Mouse (Mus musculus) stomach, embryonic 15.5 days (tissue): ENCODE measurements at regions not wholly inside any gene's neighbourhood (a gene's known extent, or its start where the extent isn't known, plus 50 kb on each side); places are given as distances from the start of the nearest gene placed in this dataset.

Source experiments
- ATAC-seq: fragments of 200-750 bp; cut with Nextera tagmentation; 2 replicates; pipeline ENCODE4 v1.8.0; 2017; ENCODE audit warnings: low read depth, moderate number of reproducible peaks, moderate TSS enrichment; ENCODE audit not compliant: insufficient read depth, low FRiP score
- H3K27ac ChIP-seq: fragments of 300-500 bp; sonication (generic); 2 replicates; pipeline ENCODE4 v1.5.1; 2015; ENCODE audit warnings: mild to moderate bottlenecking, inconsistent platforms
- H3K27me3 ChIP-seq: fragments of 300-500 bp; sonication (generic); replicated peaks from 2 replicates; pipeline ENCODE4 v1.6.1; 2015; ENCODE audit warnings: inconsistent platforms
- H3K36me3 ChIP-seq: fragments of 300-500 bp; sonication (generic); 2 replicates; pipeline ENCODE4 v1.6.1; 2015; ENCODE audit warnings: inconsistent platforms
- H3K4me1 ChIP-seq: fragments of 300-500 bp; sonication (generic); 2 replicates; pipeline ENCODE4 v1.6.1; 2015; ENCODE audit warnings: inconsistent platforms
- H3K4me2 ChIP-seq: fragments of 300-500 bp; sonication (generic); 2 replicates; pipeline ENCODE4 v1.6.1; 2015; ENCODE audit warnings: mild to moderate bottlenecking, inconsistent platforms
- H3K4me3 ChIP-seq: fragments of 300-500 bp; sonication (generic); replicated peaks from 2 replicates; pipeline ENCODE4 v1.5.1; 2015; ENCODE audit warnings: inconsistent platforms
- H3K9ac ChIP-seq: fragments of 300-500 bp; sonication (generic); 2 replicates; pipeline ENCODE4 v1.6.1; 2015; ENCODE audit warnings: inconsistent platforms
- H3K9me3 ChIP-seq: fragments of 300-500 bp; sonication (generic); 2 replicates; pipeline ENCODE4 v1.6.1; 2016; ENCODE audit warnings: inconsistent platforms
- WGBS: fragments of 180-500 bp; shearing (Covaris S2); methylation state at CpG from one replicate; pipeline ENCODE4 v1.1.7; 2015; 5-methylcytosine and 5-hydroxymethylcytosine counted together

GRCm38 (mm10) chr4:89383548-89383947, 72.7 kb upstream of the Cdkn2b start:
- Histone ChIP-seq H3K27ac (no peak overlapping the region), H3K4me1 (0 out of 2 replicates have a peak, but pooled peaks cover 4% of the 10 kb centered on the region), H3K36me3 (no peaks in the 10 kb centered on the region), H3K9ac (no peak overlapping the region), H3K27me3 (no peaks in the 10 kb centered on the region), H3K9me3 (no peaks in the 10 kb centered on the region), H3K4me3 (no peak overlapping the region), H3K4me2 (no peak overlapping the region)
- no peak for ATAC-seq
- 88% methylated on average over 3 of the region's 3 CpGs for WGBS

- no peak for ATAC-seq
- WGBS: 60% methylated on average over 4 of the region's 4 CpGs
These were observed 71.7 kb upstream of the Cdkn2b start for GRCm38 (mm10) chr4:89382434-89382976.

GRCm38 (mm10) chr4:89381763-89382162, 70.9 kb upstream of the Cdkn2b start:
- no peak overlapping the region for H3K27ac ChIP-seq
- no peaks in the 10 kb centered on the region for H3K27me3 ChIP-seq
- no peaks in the 10 kb centered on the region for H3K36me3 ChIP-seq
- ATAC-seq: no peak
- no peaks in the 10 kb centered on the region for H3K9me3 ChIP-seq
- H3K4me2 ChIP-seq: no peak overlapping the region
- no peak overlapping the region for H3K9ac ChIP-seq
- 88% methylated on average over 2 of the region's 2 CpGs for WGBS
- no peak overlapping the region for H3K4me3 ChIP-seq
- H3K4me1 ChIP-seq: no peaks in the 10 kb centered on the region

More at GRCm38 (mm10) chr4:89382434-89382976, 71.7 kb upstream of the Cdkn2b start:
- H3K9ac ChIP-seq: no peak overlapping the region
- 0 out of 2 replicates have a peak, but pooled peaks cover 4% of the 10 kb centered on the region for H3K4me1 ChIP-seq
- no peaks in the 10 kb centered on the region for H3K9me3 ChIP-seq
- no peaks in the 10 kb centered on the region for H3K36me3 ChIP-seq
- H3K4me2 ChIP-seq: no peak overlapping the region
- H3K27ac ChIP-seq: no peak overlapping the region
- no peak overlapping the region for H3K4me3 ChIP-seq
- H3K27me3 ChIP-seq: no peaks in the 10 kb centered on the region

- WGBS: 85% methylated on average over 5 of the region's 5 CpGs
- no peak overlapping the region for H3K4me2 ChIP-seq
- no peak overlapping the region for H3K27ac ChIP-seq
- ATAC-seq: no peak
- H3K9ac ChIP-seq: no peak overlapping the region
- H3K4me1 ChIP-seq: no peaks in the 10 kb centered on the region
- no peaks in the 10 kb centered on the region for H3K36me3 ChIP-seq
- H3K9me3 ChIP-seq: no peaks in the 10 kb centered on the region
- H3K4me3 ChIP-seq: no peak overlapping the region
- H3K27me3 ChIP-seq: no peaks in the 10 kb centered on the region
These were observed 70.2 kb upstream of the Cdkn2b start for GRCm38 (mm10) chr4:89381077-89381476.

- ATAC-seq: no peak
- Histone ChIP-seq H3K27ac (no peak overlapping the region), H3K4me3 (no peak overlapping the region), H3K36me3 (no peaks in the 10 kb centered on the region), H3K9me3 (no peaks in the 10 kb centered on the region), H3K27me3 (no peaks in the 10 kb centered on the region), H3K9ac (no peak overlapping the region), H3K4me1 (no peaks in the 10 kb centered on the region), H3K4me2 (no peak overlapping the region)
- WGBS: 87% methylated on average over 8 of the region's 8 CpGs
These were observed 69.6 kb upstream of the Cdkn2b start for GRCm38 (mm10) chr4:89380330-89380945.

GRCm38 (mm10) chr4:89379622-89380329, 68.9 kb upstream of the Cdkn2b start:
- H3K4me1 ChIP-seq: no peaks in the 10 kb centered on the region
- no peak overlapping the region for H3K9ac ChIP-seq
- 88% methylated on average over 6 of the region's 6 CpGs for WGBS
- H3K27me3 ChIP-seq: no peaks in the 10 kb centered on the region
- H3K36me3 ChIP-seq: no peaks in the 10 kb centered on the region
- no peak overlapping the region for H3K4me3 ChIP-seq
- H3K27ac ChIP-seq: no peak overlapping the region
- H3K4me2 ChIP-seq: no peak overlapping the region
- H3K9me3 ChIP-seq: no peaks in the 10 kb centered on the region
- ATAC-seq: no peak

- ATAC-seq: no peak
- Histone ChIP-seq H3K36me3 (no peaks in the 10 kb centered on the region), H3K9ac (no peak overlapping the region), H3K27ac (no peak overlapping the region), H3K4me2 (no peak overlapping the region), H3K4me1 (no peaks in the 10 kb centered on the region), H3K4me3 (no peak overlapping the region), H3K9me3 (no peaks in the 10 kb centered on the region), H3K27me3 (no peaks in the 10 kb centered on the region)
- WGBS: 82% methylated on average over 6 of the region's 6 CpGs
These were observed 61.8 kb upstream of the Cdkn2b start for GRCm38 (mm10) chr4:89372631-89373030.

- H3K9me3 ChIP-seq: no peaks in the 10 kb centered on the region
- H3K27ac ChIP-seq: no peak overlapping the region
- no peak overlapping the region for H3K4me3 ChIP-seq
- H3K4me1 ChIP-seq: no peaks in the 10 kb centered on the region
- WGBS: 79% methylated on average over 12 of the region's 12 CpGs
- no peak overlapping the region for H3K9ac ChIP-seq
- no peaks in the 10 kb centered on the region for H3K27me3 ChIP-seq
- ATAC-seq: no peak
- no peaks in the 10 kb centered on the region for H3K36me3 ChIP-seq
- no peak overlapping the region for H3K4me2 ChIP-seq
These were observed 58.1 kb upstream of the Cdkn2b start for GRCm38 (mm10) chr4:89368850-89369524.

GRCm38 (mm10) chr4:89366581-89367141, 55.8 kb upstream of the Cdkn2b start:
- Histone ChIP-seq H3K9ac (no peak overlapping the region), H3K36me3 (no peaks in the 10 kb centered on the region), H3K4me1 (no peaks in the 10 kb centered on the region), H3K9me3 (no peaks in the 10 kb centered on the region), H3K27ac (no peak overlapping the region), H3K4me3 (no peak overlapping the region), H3K27me3 (no peaks in the 10 kb centered on the region), H3K4me2 (no peak overlapping the region)
- ATAC-seq: no peak
- 51% methylated on average over 10 of the region's 10 CpGs for WGBS

- Histone ChIP-seq H3K36me3 (no peaks in the 10 kb centered on the region), H3K9ac (no peak overlapping the region), H3K4me3 (no peak overlapping the region), H3K4me1 (no peaks in the 10 kb centered on the region), H3K4me2 (no peak overlapping the region), H3K9me3 (no peaks in the 10 kb centered on the region), H3K27ac (no peak overlapping the region), H3K27me3 (no peaks in the 10 kb centered on the region)
- no peak for ATAC-seq
- 50% methylated on average over 5 of the region's 5 CpGs for WGBS
These were observed 55.0 kb upstream of the Cdkn2b start for GRCm38 (mm10) chr4:89365875-89366274.

- 67% methylated on average over 2 of the region's 2 CpGs for WGBS
- no peak for ATAC-seq
- H3K27me3 ChIP-seq: no peaks in the 10 kb centered on the region
- no peaks in the 10 kb centered on the region for H3K36me3 ChIP-seq
- no peak overlapping the region for H3K4me3 ChIP-seq
- H3K9ac ChIP-seq: no peak overlapping the region
- no peak overlapping the region for H3K4me2 ChIP-seq
- H3K9me3 ChIP-seq: no peaks in the 10 kb centered on the region
- H3K27ac ChIP-seq: no peak overlapping the region
- no peaks in the 10 kb centered on the region; the same call in 1 of the 2 replicates for H3K4me1 ChIP-seq
These were observed 52.4 kb upstream of the Cdkn2b start for GRCm38 (mm10) chr4:89363150-89363683.
